Mouse (Mus musculus): ENCODE results near the gene Slain1. TPM values are rescaled to one million over a fixed set of nuclear protein-coding genes. Genes with fewer than 3 reads are reported as not detected.
A peak's percentile ranks its signal among the peaks of the same experiment; 100 is the strongest.

The Slain1 gene
- polyA plus RNA-seq, 1 experiment from 2014 or later: 0.28 TPM

DNA sequence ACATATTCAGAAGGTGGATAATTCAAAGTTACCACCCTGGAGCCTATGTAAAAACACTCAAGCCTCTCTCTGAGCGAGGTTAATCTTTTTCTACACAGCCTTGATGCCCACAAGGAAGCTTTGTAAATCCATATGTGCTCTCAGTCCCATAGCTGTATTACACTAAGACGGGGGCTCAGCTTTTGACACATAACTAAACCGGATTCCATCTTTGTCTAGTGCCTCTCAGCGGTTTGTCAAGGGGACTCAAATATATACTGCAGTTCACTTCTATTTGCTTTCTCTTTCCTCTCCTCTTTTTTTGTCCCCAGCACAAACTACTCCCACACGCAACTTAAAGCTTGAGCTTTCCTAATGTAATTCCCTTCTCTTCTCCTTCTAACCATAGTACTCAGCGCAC is 23.9 kb upstream of the Slain1 start:
- Histone ChIP-seq H3K36me3 (replicated peaks; ENCODE audit: insufficient read depth, low read length) (no peaks in the 10 kb centered on the region), H3K4me3 (ENCODE audit: low read depth, low read length) (no peak overlapping the region), H3K27ac (ENCODE audit: low read depth) (no peak overlapping the region), H3K4me1 (ENCODE audit: insufficient read depth) (no peaks in the 10 kb centered on the region), H3K4me2 (ENCODE audit: low read depth, low read length) (no peak overlapping the region), H3K27me3 (ENCODE audit: insufficient read depth, low read length) (no peaks in the 10 kb centered on the region), H3K9me3 (ENCODE audit: low read length) (no peaks in the 10 kb centered on the region), H3K9ac (replicated peaks) (no peak overlapping the region)
- ATAC-seq (no peak), DNase-seq (no peak)
- TF ChIP-seq EP300 (IDR thresholded peaks at IDR 0.05; ENCODE audit: low read depth) (no peak), CTCF (IDR thresholded peaks at IDR 0.05; ENCODE audit: low read depth) (no peak)
- 85% methylated on average over 6 of the region's 6 CpGs for WGBS (ENCODE audit: insufficient replicate concordance)

DNA sequence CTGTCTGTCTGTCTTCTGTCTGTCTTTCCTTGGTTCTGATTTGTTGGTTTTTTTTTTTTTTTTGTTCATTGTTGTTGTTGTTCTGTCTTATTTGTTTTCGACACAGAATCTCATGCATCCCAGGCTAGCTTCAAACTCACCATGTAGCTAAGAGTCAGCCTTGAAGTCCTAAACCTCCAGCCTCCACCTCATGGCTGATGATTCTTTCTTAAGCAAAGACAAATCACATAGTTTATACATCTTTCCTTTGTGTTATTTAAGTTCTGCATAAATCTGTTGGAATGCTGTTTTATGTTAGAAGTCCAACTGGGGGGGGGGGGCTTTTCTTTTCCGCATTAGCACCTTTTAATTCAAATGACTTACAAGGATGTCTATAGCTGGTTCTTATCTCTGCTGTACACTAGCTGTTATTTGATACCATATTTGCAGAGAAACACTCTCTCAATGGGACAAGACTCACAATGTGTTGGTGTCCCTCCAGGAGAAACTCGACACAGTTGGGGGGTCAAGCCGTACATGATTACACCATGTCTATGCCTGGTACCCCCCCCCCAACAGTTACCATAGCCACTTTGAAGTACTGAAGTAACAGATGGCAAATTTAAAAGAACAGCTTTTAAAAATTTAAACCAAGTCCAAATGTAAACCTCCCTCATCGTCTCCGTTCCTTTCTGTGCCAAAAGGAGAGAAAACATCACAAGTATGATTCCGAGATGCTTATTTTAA is 20.2 kb upstream of the Slain1 start:
- TF ChIP-seq EP300 (IDR thresholded peaks at IDR 0.05; ENCODE audit: low read depth): no peak
- no peak for TF ChIP-seq CTCF (IDR thresholded peaks at IDR 0.05; ENCODE audit: low read depth)
- 84% methylated on average over 7 of the region's 7 CpGs for WGBS (ENCODE audit: insufficient replicate concordance)
- no peak for ATAC-seq

DNA sequence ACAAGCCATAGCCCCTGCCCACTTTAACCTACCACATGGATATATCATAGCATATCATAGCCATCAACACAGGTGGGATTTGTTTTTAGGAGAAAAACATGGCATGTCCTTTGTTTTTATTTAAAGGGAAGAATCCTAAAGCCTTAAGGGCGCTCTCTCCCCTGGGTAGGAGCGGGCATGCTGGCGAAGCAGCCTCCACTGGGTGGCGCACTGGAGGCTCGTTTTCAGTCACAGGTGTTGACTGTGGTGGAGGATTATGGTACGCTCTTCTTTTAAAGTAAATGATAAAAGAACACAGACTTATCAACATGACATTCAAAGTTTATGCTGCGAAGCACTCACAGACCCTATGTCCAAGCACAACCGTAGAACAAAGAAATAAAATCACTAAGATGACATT is 19.5 kb upstream of the Slain1 start:
- no peak overlapping the region for H3K27ac ChIP-seq (ENCODE audit: low read depth)
- ATAC-seq (no peak), DNase-seq (no peak)
- WGBS (ENCODE audit: insufficient replicate concordance): 80% methylated on average over 8 of the region's 8 CpGs
- no peak overlapping the region for H3K4me3 ChIP-seq (ENCODE audit: low read depth, low read length)
- H3K4me1 ChIP-seq (ENCODE audit: insufficient read depth): no peaks in the 10 kb centered on the region
- H3K4me2 ChIP-seq (ENCODE audit: low read depth, low read length): no peak overlapping the region
- H3K9ac ChIP-seq (replicated peaks): no peak overlapping the region
- no peak for TF ChIP-seq EP300 (IDR thresholded peaks at IDR 0.05; ENCODE audit: low read depth)
- TF ChIP-seq CTCF (IDR thresholded peaks at IDR 0.05; ENCODE audit: low read depth): peak; percentile 38
- H3K36me3 ChIP-seq (replicated peaks; ENCODE audit: insufficient read depth, low read length): no peaks in the 10 kb centered on the region
- H3K27me3 ChIP-seq (ENCODE audit: insufficient read depth, low read length): no peaks in the 10 kb centered on the region
- 0 out of 2 replicates have a peak, but pooled peaks cover 3% of the 10 kb centered on the region for H3K9me3 ChIP-seq (ENCODE audit: low read length)

More for the DNA sequence above, 20.2 kb upstream of the Slain1 start:
- H3K4me3 ChIP-seq (ENCODE audit: low read depth, low read length): no peak overlapping the region
- H3K27me3 ChIP-seq (ENCODE audit: insufficient read depth, low read length): no peaks in the 10 kb centered on the region
- H3K9me3 ChIP-seq (ENCODE audit: low read length): 0 out of 2 replicates have a peak, but pooled peaks cover 3% of the 10 kb centered on the region
- DNase-seq: no peak
- H3K36me3 ChIP-seq (replicated peaks; ENCODE audit: insufficient read depth, low read length): no peaks in the 10 kb centered on the region
- H3K4me1 ChIP-seq (ENCODE audit: insufficient read depth): no peaks in the 10 kb centered on the region
- H3K27ac ChIP-seq (ENCODE audit: low read depth): no peak overlapping the region
- H3K4me2 ChIP-seq (ENCODE audit: low read depth, low read length): no peak overlapping the region
- H3K9ac ChIP-seq (replicated peaks): no peak overlapping the region

DNA sequence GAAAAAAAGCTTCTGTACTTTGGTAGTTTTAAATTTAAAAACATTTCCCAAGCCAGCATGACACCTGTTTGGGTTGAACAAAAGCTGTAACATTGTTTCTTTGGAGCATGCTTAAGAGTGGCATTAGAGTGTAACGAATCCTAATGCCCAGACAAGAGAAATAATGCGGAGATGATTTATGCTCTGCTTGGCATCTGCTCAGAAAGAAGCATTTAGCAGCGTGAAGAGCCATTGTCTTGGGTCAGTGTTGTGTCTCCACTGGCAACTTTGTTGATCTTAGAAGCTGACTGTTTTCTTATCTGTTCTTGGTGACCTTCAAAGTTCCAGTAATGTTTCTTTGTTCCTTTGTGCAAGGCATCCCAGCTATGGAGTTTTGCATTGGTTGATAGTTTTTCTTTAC is 6.1 kb upstream of the Slain1 start:
- H3K9me3 ChIP-seq (ENCODE audit: low read length): no peaks in the 10 kb centered on the region
- H3K4me3 ChIP-seq (ENCODE audit: low read depth, low read length): no peak overlapping the region
- H3K4me1 ChIP-seq (ENCODE audit: insufficient read depth): no peaks in the 10 kb centered on the region
- no peak for DNase-seq
- TF ChIP-seq EP300 (IDR thresholded peaks at IDR 0.05; ENCODE audit: low read depth): no peak
- WGBS (ENCODE audit: insufficient replicate concordance): 63% methylated on average over 3 of the region's 3 CpGs
- no peak for ATAC-seq
- H3K27me3 ChIP-seq (ENCODE audit: insufficient read depth, low read length): peaks cover 4% of the 10 kb centered on the region; the same call in 1 of the 2 replicates
- H3K36me3 ChIP-seq (replicated peaks; ENCODE audit: insufficient read depth, low read length): no peaks in the 10 kb centered on the region
- H3K9ac ChIP-seq (replicated peaks): no peak overlapping the region
- no peak overlapping the region for H3K4me2 ChIP-seq (ENCODE audit: low read depth, low read length)
- H3K27ac ChIP-seq (ENCODE audit: low read depth): no peak overlapping the region

DNA sequence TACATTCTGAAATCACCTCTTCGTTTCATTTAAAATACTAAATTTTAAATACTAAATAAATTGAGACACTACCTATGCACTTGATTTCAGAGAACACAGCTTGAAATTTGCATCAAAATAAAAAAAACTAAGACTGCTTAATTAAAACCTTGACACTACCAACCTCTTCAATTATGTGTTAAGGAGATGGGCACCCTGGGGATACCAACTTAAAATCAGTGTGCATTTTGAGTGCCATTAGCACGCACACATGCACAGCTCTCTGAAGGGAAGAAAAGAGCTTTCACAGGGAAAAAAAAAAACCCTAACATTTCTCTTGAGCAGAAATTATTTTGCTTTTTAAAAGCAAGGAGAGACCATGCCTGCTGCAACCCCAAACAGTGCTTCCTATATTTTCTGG is 2.0 kb upstream of the Slain1 start:
- H3K27ac ChIP-seq (ENCODE audit: low read depth): no peak overlapping the region
- ATAC-seq: no peak
- 86% methylated on average over 2 of the region's 2 CpGs for WGBS (ENCODE audit: insufficient replicate concordance)

DNA sequence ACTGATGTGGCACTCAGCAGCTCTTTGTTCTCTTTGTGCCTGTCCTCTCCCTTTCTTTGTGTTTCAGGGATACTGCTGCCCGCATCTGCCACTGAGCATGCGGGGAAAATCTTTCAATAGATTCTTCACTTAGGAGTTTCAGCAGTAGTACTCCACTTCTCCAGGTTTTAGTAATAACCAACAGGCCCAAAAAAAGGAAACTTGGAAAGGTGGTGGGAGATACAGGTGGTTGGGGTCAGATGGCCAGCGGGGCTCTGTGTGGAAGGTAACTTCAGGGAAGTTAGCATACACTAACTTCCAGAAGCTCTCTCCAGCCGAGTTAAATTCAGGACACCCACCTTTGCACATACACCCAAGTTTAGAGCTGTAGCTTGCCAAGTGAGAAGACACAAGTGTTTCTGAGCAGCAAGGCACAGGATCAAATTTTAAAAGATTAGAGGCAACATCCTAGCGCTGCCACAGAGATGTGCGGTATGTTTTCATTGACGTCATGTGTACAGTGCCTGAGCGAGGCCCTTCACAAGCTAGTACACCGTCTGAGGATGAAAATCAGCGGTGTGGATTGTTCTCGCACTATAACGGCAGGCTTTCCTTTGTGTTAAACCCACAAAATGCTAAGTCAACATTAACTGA is 1.3 kb upstream of the Slain1 start:
- H3K36me3 ChIP-seq (replicated peaks; ENCODE audit: insufficient read depth, low read length): no peaks in the 10 kb centered on the region

More for the DNA sequence above, 2.0 kb upstream of the Slain1 start:
- DNase-seq: no peak
- no peak overlapping the region for H3K9ac ChIP-seq (replicated peaks)
- H3K4me2 ChIP-seq (ENCODE audit: low read depth, low read length): no peak overlapping the region
- H3K4me3 ChIP-seq (ENCODE audit: low read depth, low read length): no peak overlapping the region
- no peak for TF ChIP-seq EP300 (IDR thresholded peaks at IDR 0.05; ENCODE audit: low read depth)
- TF ChIP-seq CTCF (IDR thresholded peaks at IDR 0.05; ENCODE audit: low read depth): no peak
- no peaks in the 10 kb centered on the region for H3K36me3 ChIP-seq (replicated peaks; ENCODE audit: insufficient read depth, low read length)
- H3K4me1 ChIP-seq (ENCODE audit: insufficient read depth): 0 out of 2 replicates have a peak, but pooled peaks cover 11% of the 10 kb centered on the region
- H3K27me3 ChIP-seq (ENCODE audit: insufficient read depth, low read length): peaks cover 30% of the 10 kb centered on the region
- H3K9me3 ChIP-seq (ENCODE audit: low read length): no peaks in the 10 kb centered on the region

More for the DNA sequence above, 1.3 kb upstream of the Slain1 start:
- Histone ChIP-seq H3K4me2 (ENCODE audit: low read depth, low read length) (no peak overlapping the region), H3K9ac (replicated peaks) (no peak overlapping the region), H3K4me3 (ENCODE audit: low read depth, low read length) (no peak overlapping the region), H3K27me3 (ENCODE audit: insufficient read depth, low read length) (peaks cover 30% of the 10 kb centered on the region), H3K27ac (ENCODE audit: low read depth) (no peak overlapping the region), H3K4me1 (ENCODE audit: insufficient read depth) (0 out of 2 replicates have a peak, but pooled peaks cover 11% of the 10 kb centered on the region), H3K9me3 (ENCODE audit: low read length) (no peaks in the 10 kb centered on the region)
- ATAC-seq (no peak), DNase-seq (no peak)
- TF ChIP-seq EP300 (IDR thresholded peaks at IDR 0.05; ENCODE audit: low read depth) (no peak), CTCF (IDR thresholded peaks at IDR 0.05; ENCODE audit: low read depth) (no peak)
- 45% methylated on average over 12 of the region's 12 CpGs for whole genome bisulfite sequencing (ENCODE audit: insufficient replicate concordance)
